Mouse (Mus musculus) layer of hippocampus, postnatal 36 days (tissue): Measurements from ENCODE around the gene Gfpt2. TPM values are rescaled to one million over a fixed set of nuclear protein-coding genes. Genes with fewer than 3 reads are reported as not detected.
"Not testable (repeated sequence)": the region's sequence is repeated elsewhere in the genome, so short reads cannot be mapped to it uniquely, and the experiment has no call there.

ENCODE experiments used
- DNase-seq, 2 experiments: peaks; one replicate each; pipeline ENCODE4 v3.0.0; 2022
- total RNA-seq, 2 experiments: library from RNA; stranded (reverse); gene quantifications; 2 replicates each; pipeline ENCODE4 v1.2.3; 2021

Gfpt2 gene
- total RNA-seq, 2 experiments from 2014 or later = 3.8 to 3.9 TPM

DNA sequence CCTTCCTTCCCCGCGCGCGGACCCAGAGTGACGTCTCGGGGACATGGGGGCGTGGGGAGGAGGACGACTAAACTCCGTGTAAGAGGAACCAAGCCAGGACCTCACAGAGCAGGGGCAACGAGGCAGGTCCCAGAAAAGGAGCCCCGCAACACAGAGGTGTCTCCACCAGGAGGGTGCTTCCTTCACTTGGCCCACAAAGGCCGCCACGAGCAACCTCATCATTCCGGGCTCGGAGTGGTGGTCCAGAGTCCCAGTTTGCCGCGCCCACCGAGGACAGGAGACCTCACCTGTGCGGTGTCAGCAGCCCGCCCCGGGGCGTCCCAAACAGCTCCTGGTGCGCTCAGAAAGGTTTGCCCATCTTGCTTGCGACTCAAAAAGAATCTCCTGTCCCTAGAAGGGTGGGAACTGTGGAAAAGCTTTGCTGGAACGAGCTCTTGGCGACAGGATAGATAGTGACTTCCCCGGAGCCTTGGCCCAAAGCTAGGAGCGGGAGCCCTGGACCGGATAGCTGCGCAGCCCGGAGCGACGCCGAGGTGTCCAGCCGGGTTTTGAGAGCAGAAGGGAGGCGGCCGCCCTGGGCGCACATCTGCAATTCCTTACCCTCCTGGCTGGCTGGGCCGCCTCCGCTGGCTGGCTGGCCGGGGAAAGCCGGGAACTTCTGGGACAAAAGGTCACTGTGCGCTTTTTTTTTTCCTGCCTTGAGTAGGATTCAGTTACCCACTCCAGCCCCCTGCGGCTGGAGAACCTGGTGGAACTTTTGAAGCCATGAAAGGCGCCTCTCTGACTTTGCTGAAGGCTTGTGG, 565 bp downstream of the Gfpt2 start:
- no peak for DNase-seq

DNA sequence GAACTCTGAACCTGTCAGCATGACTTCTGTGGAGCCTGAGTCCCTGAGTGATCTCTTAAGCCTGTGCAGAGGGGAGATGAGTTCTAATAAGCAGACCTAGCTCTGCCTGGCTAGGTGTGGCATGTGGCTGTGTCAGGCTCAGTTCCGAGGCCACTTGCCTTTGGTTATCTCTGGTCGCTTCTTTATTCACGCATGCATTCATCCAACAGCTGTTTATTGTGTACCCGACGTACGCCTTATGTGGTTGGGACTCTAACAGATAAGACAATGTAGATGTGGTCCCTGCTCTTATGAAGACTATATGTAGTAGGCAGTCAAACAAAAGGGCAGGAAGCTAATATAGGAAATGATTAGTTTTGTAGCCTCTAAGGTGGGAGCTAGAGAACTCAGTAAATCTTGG, 5.0 kb downstream of the Gfpt2 start:
- DNase-seq = no peak

DNA sequence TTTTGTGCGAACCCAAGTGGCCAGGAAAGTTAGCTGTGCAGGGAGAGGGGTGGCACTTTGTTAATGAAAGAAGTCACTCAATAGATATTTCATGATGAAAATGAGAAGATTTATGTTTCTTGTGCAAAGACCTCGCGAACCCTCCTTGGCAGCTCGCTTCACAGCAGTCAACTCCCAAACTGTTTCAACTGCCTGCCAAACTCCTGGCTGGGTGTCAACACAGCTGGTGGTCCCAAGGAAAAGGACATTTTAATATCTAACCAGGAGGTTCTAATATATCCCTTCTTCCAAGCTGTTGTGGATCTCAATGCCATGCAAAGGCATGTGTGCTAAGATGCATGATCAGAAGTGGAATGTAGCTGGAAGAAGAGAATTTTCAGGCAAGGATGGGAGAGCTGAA, 7.5 kb downstream of the Gfpt2 start:
- no peak for DNase-seq

DNA sequence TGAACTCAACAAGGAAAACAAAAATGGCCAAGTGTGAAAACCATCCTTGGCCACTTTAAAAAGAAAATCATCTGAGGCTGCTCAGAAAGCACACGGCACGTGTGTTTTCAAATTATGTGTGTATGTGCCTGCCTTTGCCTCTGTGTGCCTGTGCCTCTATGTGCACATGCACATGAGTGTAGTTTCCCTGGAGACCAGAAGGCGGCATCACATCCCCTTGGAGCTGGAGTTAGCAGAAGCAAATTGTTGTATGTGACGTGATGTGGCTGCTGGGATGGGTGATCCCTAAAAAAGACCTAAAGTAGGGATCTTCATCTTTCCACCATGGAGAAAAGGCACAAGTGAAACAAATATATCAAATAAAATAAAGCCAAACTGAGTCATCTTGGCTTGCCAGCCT, 9.8 kb downstream of the Gfpt2 start:
- DNase-seq = no peak

DNA sequence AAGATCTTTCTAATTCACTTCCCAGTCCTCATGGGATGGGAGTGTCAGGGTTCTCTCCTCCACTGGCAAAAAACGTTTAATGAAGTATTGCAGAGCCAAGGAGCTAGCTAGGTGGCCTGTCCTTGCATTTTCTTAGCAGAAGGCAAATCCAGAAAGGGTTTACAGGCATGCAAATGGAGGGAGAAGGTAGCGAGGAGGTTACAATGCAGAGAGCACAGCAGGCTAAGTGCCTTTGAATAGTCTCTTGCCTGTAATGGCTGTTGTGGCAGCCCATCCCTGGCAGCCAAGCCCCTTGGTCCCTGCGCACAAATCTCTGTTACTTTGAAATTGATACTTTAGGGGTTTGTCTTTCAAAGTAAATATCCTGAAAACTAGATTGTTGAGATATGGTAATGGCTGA, 12.2 kb downstream of the Gfpt2 start:
- no peak for DNase-seq

DNA sequence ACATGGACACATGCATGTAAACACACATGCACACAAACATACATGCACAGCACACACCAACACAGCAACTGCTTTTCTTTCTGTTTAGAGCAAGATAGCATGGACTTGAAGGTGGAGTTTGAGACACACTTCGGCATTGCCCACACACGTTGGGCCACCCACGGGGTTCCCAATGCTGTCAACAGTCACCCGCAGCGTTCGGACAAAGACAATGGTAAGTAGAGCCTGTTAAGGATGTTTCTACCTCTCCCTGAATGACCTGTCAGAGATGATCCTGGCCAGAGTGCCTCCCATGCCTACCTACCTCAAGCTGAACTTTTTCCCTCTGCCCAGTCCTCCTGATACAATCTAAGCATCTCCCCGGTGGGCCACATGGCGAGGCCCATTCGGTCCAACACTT, 15.0 kb downstream of the Gfpt2 start:
- no peak for DNase-seq

DNA sequence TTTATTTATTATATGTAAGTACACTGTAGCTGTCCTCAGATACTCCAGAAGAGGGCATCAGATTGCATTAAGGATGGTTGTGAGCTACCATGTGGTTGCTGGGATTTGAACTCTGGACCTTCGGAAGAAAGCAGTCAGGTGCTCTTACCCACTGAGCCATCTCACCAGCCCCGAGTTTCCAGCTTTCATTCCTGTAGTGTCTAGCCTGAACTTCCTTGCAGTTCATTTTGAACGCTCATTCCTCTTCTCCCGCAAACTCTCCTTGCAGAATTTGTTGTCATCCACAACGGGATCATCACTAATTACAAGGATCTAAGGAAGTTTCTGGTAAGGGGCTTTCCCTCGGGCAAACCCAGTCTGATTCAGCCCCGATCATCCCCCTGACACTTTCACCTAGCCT, 16.7 kb downstream of the Gfpt2 start:
- not testable (repeated sequence) for DNase-seq

DNA sequence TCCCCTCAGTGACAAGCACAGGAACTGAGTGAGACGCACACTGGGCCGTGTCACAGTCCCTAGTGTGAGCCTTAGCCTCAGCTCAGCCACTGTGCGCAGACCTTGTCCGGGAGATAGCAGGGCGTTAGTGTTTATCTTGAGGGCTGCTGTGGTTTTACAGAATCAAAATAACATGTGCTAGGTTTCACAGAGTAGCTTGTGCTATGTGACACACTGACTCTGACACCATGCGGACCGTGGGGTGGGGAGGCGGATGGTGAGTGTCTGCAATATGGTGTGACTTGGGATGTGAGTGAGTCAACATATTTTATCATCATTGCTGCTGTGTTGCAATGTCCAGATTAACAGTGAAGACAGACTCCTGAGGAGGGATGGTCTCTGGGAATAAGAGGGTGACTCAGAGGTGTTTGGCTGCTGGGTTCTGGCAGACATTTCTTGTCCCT, 17.1 kb downstream of the Gfpt2 start:
- no peak for DNase-seq

DNA sequence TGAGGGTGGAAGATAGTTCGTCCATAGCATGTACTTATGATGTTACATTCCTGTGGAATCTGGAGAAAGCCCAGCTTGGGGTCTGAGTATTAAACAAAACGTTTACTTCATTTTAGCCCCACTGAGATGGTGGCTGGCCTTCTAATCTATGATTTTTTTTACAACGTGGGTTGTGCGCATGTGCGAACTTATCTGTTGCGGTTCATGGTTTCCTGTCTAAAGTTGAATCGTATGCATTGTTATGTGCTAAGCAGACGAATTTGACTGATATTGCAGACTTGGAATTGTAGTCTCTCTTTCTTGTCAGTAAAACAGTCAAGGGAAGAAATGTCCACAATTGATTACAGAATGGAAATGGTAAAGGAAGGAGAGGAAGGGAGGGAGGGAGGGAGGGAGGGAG, 17.9 kb downstream of the Gfpt2 start:
- no peak for DNase-seq

DNA sequence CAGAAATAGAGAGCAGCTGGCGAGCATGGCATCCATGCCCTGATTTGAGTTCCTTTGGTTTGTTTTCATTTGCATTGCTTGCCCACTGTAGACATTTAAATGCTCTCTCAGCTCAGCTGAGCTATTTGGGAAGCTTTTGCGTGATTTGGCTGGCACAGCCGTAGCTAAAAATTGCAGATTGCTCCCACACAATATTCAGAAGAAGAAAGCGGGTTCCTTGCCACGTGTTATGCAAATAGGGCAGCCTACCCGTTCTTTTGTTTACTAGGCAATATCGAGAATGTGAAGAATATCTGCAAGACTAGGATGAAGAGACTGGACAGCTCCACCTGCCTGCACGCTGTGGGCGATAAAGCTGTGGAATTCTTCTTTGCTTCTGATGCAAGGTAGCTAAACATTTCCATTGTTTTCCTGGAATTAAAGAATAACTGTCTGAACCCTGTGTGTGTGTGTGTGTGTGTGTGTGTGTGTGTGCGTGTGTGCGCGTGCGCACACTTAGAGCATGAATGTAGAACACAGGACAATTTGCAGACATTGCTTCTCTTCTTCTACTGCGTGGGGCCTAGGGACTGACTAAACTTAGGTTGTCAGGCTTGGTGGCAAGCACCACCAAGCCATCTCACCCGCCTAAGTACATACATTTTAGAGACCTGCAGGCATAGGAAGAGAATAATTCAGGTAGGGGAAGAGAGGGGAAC, 25.0 kb downstream of the Gfpt2 start:
- peak; percentile 54 to 58 for DNase-seq

DNA sequence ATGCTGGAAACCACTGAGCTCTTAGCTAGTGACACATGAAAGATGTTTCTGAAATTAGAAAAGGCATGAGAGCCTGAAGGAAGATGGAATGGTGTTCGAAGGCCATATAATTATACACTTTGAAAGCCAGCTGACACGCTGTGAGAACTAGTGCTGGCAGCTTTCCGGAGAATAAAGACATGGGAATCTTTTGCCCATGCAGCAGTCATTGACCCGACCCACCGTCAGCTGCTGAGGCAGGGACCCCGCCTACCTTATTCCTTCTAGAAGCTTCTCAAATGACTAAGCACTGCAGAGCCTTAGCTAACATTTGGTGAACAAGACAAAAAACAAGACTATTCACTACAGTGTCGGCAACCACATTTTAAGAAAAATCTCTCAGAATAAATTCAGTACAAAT, 25.7 kb downstream of the Gfpt2 start:
- no peak for DNase-seq

DNA sequence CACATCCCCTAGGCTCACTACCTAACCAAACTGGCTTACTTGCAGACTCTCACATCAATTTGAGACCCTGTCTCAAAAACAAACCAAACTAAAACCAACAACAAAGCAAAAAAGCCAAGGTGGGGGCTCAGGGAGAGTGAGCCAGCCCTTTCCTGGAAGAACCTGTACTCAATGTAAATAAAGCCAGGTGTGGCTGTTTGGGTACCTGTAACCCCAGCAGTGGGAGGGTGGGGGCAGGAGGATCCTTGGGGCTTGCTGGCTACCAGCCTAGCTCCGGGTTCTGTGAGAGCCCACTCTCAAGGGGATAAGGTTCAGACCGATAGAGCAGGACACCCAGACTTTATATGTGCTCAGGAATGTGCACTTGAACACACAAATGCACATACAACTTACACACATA, 26.9 kb downstream of the Gfpt2 start:
- no peak for DNase-seq

DNA sequence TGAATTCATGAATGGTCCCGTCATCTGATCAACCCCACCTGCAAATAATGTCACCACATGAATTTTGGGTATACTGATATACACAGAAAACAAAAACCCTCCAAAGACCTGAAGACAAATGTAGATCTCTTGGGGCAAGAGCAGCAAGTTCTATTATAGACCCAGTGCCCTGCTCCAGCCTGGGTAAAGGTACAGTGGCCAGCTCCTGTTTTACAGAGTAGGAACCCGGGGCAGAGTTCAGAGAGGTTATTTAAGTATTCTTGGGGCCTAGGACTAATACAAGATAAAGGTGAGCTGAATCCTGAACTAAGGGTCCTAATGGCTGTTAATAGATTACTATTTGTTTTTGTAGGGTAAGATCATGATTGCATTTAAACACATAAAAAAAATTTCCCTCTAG, 27.6 kb downstream of the Gfpt2 start:
- DNase-seq = no peak

DNA sequence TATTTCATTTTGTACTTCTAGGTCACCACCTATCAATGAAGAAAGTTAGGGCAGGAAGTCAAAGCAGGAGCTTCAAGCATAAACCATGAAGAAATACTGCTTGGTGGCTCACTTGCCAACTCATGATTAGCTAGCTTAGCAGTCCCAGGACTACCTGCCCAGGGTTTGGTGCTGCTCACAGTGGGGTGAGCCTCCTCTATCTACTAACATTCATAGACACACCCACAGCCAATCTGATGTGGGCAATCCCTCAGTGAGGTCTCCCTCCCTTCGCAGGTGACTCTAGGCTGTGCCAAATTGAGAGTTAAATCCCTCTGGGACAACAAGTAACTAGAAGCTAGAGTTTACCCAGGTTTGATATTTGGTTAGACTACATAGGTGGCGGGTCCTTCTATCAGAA, 28.4 kb downstream of the Gfpt2 start:
- DNase-seq = no peak

DNA sequence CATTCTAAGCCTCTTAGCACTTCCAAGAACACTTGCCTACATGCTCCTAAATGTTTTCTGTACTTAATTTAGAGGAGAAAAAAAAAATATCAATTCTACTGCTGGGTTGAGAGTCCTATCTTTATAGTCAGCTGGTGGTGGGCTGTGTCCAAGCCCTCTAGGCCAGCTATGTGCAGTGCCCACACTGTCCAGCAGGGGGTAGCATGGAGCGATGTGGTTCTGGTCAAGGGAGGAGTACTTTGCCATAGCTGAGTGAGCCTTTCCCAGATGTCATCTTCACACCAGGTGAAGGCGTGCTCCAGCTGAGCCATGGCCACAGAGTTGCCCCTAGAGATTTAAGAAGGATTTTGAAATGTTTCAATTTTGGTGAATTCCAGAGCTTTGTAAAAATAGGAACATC, 30.9 kb downstream of the Gfpt2 start:
- DNase-seq = peak; percentile 39 to 45

DNA sequence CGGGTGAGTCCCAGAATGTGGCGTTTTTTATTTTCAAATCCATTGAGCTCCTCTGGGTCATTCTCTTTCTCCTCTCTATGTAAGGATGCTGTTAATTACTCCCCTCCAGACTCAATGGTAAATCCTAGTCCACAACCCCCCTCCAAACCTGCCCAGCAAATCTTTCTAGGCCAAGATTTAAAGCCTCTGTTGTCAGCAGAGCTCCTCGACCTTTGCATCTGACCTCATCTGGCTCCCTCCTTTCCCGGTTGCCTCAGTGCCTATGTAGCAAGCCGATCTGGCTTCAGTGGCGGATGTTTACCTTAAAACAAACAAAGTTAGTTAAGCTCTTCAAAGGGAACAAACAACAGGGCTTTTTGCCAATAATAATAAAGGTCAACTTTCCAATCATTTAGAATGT, 33.3 kb downstream of the Gfpt2 start:
- DNase-seq = no peak

DNA sequence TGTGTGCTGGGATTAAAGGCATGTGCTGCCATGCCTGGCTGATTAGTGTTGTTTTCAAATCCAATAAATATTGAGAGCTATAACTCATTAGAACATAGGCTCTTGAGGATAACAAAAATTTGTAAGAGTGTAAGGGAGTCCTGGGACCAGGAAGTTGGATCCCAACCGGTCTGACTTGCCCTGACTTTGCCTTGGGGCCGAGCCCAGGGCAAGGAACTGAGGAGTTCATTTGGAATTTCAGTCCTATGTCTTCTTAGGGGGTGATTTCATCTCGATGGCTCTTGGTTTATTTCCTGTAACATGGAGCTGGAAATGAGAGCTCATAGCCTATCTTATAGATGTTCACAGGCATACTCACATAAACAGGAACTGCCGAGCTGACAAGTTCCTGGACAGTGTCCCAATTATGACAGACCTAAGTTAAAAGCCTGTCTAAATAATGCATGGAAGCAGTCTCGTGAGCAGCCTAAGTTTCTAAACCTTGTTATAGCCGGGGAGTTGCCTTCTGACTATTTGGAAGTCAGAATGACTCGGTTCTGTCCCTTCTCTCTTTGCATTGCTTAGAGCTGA, 35.3 kb downstream of the Gfpt2 start:
- DNase-seq = no peak

DNA sequence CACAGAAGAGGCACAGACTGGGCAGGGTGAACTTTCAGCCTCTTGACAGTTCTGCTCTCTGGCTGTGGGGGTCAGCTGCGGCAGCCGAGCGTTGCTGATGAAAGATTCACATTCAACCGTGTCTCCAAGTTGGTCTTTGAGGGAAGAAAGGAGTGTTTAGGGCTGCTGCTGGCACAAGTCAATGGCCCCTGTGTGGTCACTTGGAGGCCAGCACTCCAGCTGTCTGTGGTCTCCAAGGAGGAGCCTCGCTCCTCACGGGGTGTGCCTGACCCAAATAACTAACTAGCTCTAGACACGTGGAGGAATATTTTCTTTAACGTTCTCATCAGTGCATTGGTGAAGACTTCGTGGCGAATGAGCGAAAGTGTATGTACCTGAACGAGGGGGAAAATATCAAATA, 38.0 kb downstream of the Gfpt2 start:
- DNase-seq = no peak

DNA sequence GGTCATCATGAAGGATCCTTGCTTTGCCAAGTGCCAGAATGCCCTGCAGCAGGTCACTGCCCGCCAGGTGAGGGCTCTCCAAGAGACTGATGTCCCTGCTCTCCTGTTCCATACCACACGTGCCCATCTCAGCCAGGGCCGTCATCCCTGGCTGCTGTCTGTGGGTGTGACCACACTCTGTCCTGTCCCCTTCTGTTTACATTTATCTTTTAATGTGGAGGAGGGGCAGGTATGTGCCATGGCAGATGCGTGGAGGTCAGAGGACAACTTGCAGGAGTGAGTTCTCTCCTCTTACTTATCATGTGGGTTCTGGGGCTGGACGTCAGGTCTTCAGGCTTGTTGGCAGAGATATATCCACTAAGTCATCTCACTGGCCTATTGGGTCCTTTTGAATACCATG, 39.0 kb downstream of the Gfpt2 start:
- no peak for DNase-seq

DNA sequence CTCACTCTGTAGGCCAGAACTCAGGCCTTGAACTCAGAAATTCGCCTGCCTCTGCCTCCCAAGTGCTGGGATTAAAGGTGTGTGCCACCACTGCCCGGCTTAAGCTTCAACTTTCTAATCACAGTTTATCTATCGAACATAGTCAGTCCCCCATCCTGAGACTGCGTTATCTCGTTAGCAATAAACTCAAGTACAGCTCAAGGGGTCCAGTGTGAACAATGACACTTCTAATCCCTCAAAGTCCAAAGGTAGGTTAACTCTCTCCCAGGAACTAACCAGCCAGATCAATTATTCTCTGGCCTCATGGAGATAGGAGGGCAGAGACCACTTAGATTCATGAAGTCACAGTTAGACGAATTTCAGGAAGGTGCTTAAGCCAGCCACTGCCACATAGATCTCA, 40.3 kb downstream of the Gfpt2 start:
- no peak for DNase-seq

DNA sequence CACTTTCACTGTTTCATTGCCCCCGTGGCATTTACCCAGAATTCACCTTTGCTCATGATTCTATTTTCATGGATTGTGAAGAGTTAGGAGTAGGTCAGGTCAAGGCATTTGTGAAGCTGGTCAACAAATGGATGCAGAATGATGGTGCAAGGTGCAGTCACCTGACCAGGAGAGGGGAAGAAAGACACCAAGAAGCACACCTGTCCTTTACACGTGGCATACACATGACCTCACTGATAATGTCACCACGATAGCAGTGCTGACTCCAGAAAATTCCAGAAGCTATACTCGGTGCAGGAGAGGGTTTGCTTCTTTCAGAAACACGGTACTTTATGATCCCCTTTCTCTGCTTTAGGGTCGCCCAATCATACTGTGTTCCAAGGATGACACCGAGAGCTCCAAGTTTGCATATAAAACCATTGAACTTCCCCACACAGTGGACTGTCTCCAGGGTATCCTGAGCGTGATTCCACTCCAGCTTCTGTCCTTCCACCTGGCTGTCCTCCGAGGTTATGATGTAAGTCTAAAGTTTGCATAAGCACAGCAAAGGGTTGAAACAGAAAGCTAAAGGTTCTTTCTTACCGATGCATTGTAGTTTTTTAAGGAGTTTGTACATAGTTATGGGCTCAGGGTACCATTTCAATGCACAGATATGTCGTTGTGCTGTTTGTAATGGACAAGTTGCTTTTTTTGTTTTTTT, 41.4 kb downstream of the Gfpt2 start:
- no peak for DNase-seq

DNA sequence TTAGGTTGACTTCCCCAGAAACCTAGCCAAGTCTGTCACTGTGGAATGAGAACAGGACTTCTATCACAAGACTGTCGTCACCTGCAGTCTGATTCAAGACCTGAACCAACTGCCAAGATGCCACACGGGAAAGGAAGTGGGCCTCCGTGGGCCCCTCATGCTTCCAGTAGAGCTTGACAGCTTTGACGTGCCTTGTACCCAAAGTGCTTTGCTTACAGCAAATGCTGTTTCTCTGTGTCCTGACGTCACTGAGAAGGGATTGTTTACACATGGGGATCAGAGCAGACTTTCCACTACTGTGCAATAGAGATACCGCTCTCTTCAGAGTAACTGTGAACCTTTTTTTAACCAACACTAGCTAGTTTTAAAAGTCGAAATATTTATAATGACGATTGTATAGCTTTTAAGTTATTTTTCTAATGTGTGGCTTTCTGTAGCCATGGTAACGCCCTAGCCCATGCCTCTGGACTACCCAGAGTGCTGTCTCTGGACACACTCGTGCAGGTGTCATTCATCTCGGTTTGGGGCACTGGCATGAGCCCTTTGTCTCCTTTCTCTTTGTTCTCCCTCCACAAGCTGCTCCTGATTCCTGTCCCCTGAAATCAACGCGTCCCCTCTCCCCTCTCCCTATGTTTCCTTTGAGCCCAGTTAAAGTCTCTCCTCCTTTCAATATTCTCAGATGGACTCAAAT, 43.9 kb downstream of the Gfpt2 start:
- no peak for DNase-seq

DNA sequence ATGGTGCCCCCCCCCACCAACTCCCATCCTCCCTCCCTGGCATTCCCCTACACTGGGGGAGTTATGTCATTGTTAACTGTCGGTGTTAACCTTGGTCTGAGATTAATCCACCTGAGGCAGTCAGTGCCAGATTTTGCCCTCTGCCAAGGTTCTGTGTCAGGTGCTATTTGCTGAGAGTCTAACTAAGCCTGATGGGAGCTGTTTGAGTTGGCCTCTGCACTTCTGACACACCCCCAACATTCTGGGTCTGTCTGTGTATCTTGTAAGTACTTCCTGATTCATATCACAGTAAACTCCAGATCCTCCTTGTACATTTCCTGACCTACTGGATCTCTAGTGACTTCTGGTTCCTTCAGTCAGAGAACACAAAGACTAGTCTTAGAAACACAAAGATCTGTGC, 46.7 kb downstream of the Gfpt2 start:
- DNase-seq = no peak
